ENCODE assay signal across 10 mouse cellular contexts in the genomic region with DNA sequence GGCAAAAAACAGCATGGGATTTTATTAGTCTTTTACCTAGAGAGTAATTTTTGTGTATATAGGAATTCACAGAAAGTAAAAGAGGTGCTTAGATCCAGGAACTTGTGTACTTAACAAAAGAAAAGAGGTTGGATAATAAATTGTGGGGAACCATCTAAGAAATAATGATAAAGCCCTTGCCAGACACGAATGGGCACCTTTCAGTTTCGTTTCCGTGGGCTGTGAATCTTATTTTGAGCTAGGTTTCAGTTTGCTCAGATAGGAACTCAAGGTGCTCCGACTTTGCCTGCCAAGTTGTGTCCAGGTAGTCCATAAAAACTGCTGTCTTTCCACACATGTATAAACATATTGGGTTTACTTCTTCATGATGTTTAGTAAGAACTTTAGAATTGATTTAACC. TPM values are rescaled to one million over a fixed set of nuclear protein-coding genes. Genes with fewer than 3 reads are reported as not detected.
A peak's percentile ranks its signal among the peaks of the same experiment; 100 is the strongest.
DNase-seq lines count a peak whose midpoint lies in the region; ATAC-seq lines count a peak whose summit lies in the region.
"Had no signal": no experiment of that assay in that cellular context is flagged by ENCODE, and none has a peak within 500 bp of the region (broad histone marks: within the 10 kb centered on the region; RNA-seq: fewer than 3 reads in every experiment).

No protein-coding gene starts in this region.

- H3K4me3 ChIP-seq in forebrain, embryonic 12.5 days (replicated peaks), result no peak overlapping the region

- 79% methylated on average over 4 of the region's 4 CpGs for WGBS in forebrain, embryonic 12.5 days

- H3K9me3 ChIP-seq in forebrain, embryonic 12.5 days, result no peaks in the 10 kb centered on the region

- no peaks in the 10 kb centered on the region for H3K36me3 ChIP-seq in forebrain, embryonic 12.5 days (replicated peaks)

- H3K27ac ChIP-seq in forebrain, embryonic 12.5 days, result no peak overlapping the region
- H3K27ac ChIP-seq: kidney, postnatal 0 days had no signal

- peak; percentile 60 for ATAC-seq in CD4-positive, CD25-positive, alpha-beta regulatory T cell, adult 4 months
- peak; percentile 40 to 62; a peak in 3 of 4 replicates for ATAC-seq in hematopoietic stem cell, adult 5-6 weeks (replicated peaks in 1 of 2; ENCODE audit: insufficient read depth in 1 of 2, low FRiP score in 2 of 2, low TSS enrichment in 1 of 2, low read depth in 1 of 2, poor library complexity in 2 of 2, severe bottlenecking in 2 of 2)
- ATAC-seq in forebrain, embryonic 12.5 days (ENCODE audit: low FRiP score), result no peak

- no peak overlapping the region for H3K4me2 ChIP-seq in forebrain, embryonic 12.5 days

- no peak overlapping the region for H3K9ac ChIP-seq in forebrain, embryonic 12.5 days

- peak; percentile 21 for DNase-seq in kidney, adult 9 months
- DNase-seq in kidney, adult 8-10 months, result no peak
- DNase-seq in naive thymus-derived CD4-positive, alpha-beta T cell, adult 2 months (ENCODE audit: low read depth), result peak; percentile 78
- no peak for DNase-seq in embryo, embryonic 11 days
- DNase-seq in layer of hippocampus, adult 8-10 months (ENCODE audit: low spot score in 2 of 2), result no peak
- DNase-seq: adrenal gland, postnatal 14 days had no signal

- H3K4me1 ChIP-seq in forebrain, embryonic 12.5 days, result peaks cover 7% of the 10 kb centered on the region

- H3K27me3 ChIP-seq in forebrain, embryonic 12.5 days, result no peaks in the 10 kb centered on the region

RNA-seq across cellular contexts. Expression of a gene that starts 1.6 kb away (rescaled TPM):
- polyA plus RNA-seq in CD4-positive, CD25-positive, alpha-beta regulatory T cell, adult 4 months (2017; shearing (Covaris generic)), result 10 to 100 TPM; 30.8 to 34.1 TPM
- total RNA-seq in hematopoietic stem cell, adult 5-6 weeks (2017), result 29.0 and 35.5 TPM in 2 replicates
- 2.5 and 2.8 TPM in 2 replicates for polyA plus RNA-seq in forebrain, embryonic 12.5 days (2016; fragmentation: Nextera tagmentation; extraction: Ambion mirVana)
- 10 to 100 TPM in 3 of 4 experiments, 1 to 10 TPM in 1; 9.7 to 13.5 (median 11.4) TPM for total RNA-seq in layer of hippocampus, adult 8-10 months (2022)

RNA-seq across cellular contexts. Expression of a gene that starts 47.1 kb away (rescaled TPM):
- polyA plus RNA-seq in CD4-positive, CD25-positive, alpha-beta regulatory T cell, adult 4 months (2017; shearing (Covaris generic)), result 10 to 100 TPM; 22.8 to 27.0 TPM
- total RNA-seq in hematopoietic stem cell, adult 5-6 weeks (2017), result 16.2 and 19.8 TPM in 2 replicates
- 6.9 TPM in 2 replicates for polyA plus RNA-seq in forebrain, embryonic 12.5 days (2016; fragmentation: Nextera tagmentation; extraction: Ambion mirVana)
- 10 to 100 TPM; 71.1 to 92.2 (median 79.2) TPM for total RNA-seq in layer of hippocampus, adult 8-10 months (2022)

Comparison
In these comparisons a context has a peak if more than half of its experiments do, and no peak if none do; other contexts are left out.
1. DNase-seq: peak in kidney, adult 9 months (single experiment) and naive thymus-derived CD4-positive, alpha-beta T cell, adult 2 months (single experiment); none in kidney, adult 8-10 months (0 of 2), embryo, embryonic 11 days (single experiment) and layer of hippocampus, adult 8-10 months (0 of 2).